Mouse (Mus musculus) cortical plate, adult 2 months (tissue): ENCODE results near the gene AC134908.4.

Source experiments
- CTCF ChIP-seq: fragments of 200-500 bp; IDR thresholded peaks from 2 replicates; pipeline ENCODE4 v1.5.1; 2011; ENCODE audit warnings: mild to moderate bottlenecking, control low read depth, low read length; ENCODE audit not compliant: insufficient read depth; ENCODE audit errors: extremely low read depth
- POLR2A ChIP-seq: fragments of 200-500 bp; IDR thresholded peaks from 2 replicates; pipeline ENCODE4 v1.6.1; 2011; ENCODE audit warnings: mild to moderate bottlenecking, low read length, control low read depth; ENCODE audit not compliant: insufficient read depth; ENCODE audit errors: extremely low read depth

DNA sequence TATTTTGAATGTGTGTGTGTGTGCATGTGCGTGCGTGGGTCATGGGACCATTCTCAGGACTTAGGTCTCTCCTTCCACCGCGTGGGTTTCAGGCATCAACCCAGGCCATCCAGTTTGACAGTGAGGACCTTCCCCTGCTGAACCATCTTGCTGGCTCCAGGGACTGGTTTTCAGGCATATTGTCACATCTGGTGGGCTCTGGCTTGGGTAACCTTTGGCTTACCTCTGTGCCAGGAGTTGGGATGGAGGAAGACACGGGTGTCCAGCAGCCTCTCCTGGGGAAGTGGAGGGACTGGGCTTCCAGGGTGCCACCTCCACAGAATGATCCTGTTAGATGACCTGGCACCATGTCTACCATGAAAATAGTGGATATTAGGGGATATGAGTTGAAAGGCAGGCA is 17.5 kb downstream of the AC134908.4 start:
- TF ChIP-seq CTCF (no peak), POLR2A (no peak)
